Mouse (Mus musculus) thymus, adult 2 months (tissue): ENCODE measurements at regions not wholly inside any gene's neighbourhood (a gene's known extent, or its start where the extent isn't known, plus 50 kb on each side); places are given as distances from the start of the nearest gene placed in this dataset.

ENCODE experiments used
- CTCF ChIP-seq: fragments of 200-500 bp; IDR thresholded peaks from 2 replicates; pipeline ENCODE4 v1.5.1; 2012; ENCODE audit warnings: mild to moderate bottlenecking, control low read depth, low read length, moderate library complexity, borderline replicate concordance; ENCODE audit not compliant: control insufficient read depth, poor library complexity, insufficient read depth; ENCODE audit errors: extremely low read depth
- POLR2A ChIP-seq: fragments of 200-500 bp; IDR thresholded peaks from 2 replicates; pipeline ENCODE4 v1.6.1; 2012; ENCODE audit warnings: mild to moderate bottlenecking, low read length, control low read depth, moderate library complexity; ENCODE audit not compliant: control insufficient read depth, poor library complexity, insufficient read depth; ENCODE audit errors: extremely low read depth

- TF ChIP-seq CTCF: no peak
- no peak for TF ChIP-seq POLR2A
Measured at GRCm38 (mm10) chr17:83110556-83110955, 104.5 kb upstream of the Pkdcc start.
